In genomic region chr19:58388851-58389447, GRCm38 (mm10) we compare ENCODE assay signal across 21 mouse cellular contexts.
DNase-seq lines count a peak whose midpoint lies in the region; ATAC-seq lines count a peak whose summit lies in the region.
"Had no signal": no experiment of that assay in that cellular context is flagged by ENCODE, and none has a peak within 500 bp of the region (broad histone marks: within the 10 kb centered on the region; RNA-seq: fewer than 3 reads in every experiment).

No protein-coding gene starts in this region.

- peak; percentile 69; the same call in 1 of the 2 replicates for ATAC-seq in kidney, embryonic 14.5 days (ENCODE audit: low FRiP score, low TSS enrichment)
- ATAC-seq in midbrain, embryonic 13.5 days = no peak
- ATAC-seq in midbrain, embryonic 16.5 days = no peak
- ATAC-seq: activated CD4-positive, CD25-positive, alpha-beta regulatory T cell, adult 4 months; CD4-positive, CD25-positive, alpha-beta regulatory T cell, adult 4 months; inflammation-experienced regulatory T-cells, adult 6 months; liver, postnatal 0 days; Patski had no signal

- H3K4me2 ChIP-seq in kidney, embryonic 14.5 days (replicated peaks; ENCODE audit: low read depth, low read length) = no peak overlapping the region
- H3K4me2 ChIP-seq in midbrain, embryonic 13.5 days (replicated peaks) = no peak overlapping the region
- H3K4me2 ChIP-seq in midbrain, embryonic 16.5 days (ENCODE audit: low read length) = no peak overlapping the region
- H3K4me2 ChIP-seq: heart, embryonic 12.5 days had no signal

- H3K27me3 ChIP-seq in kidney, embryonic 14.5 days (ENCODE audit: control insufficient read depth, insufficient read depth, low read length) = no peaks in the 10 kb centered on the region
- no peaks in the 10 kb centered on the region for H3K27me3 ChIP-seq in midbrain, embryonic 13.5 days
- H3K27me3 ChIP-seq in midbrain, embryonic 16.5 days (ENCODE audit: control insufficient read depth, insufficient read depth, low read depth, low read length) = no peaks in the 10 kb centered on the region
- H3K27me3 ChIP-seq: Patski had no signal

- H3K36me3 ChIP-seq in kidney, embryonic 14.5 days (ENCODE audit: control insufficient read depth, insufficient read depth, low read length) = no peaks in the 10 kb centered on the region
- no peaks in the 10 kb centered on the region for H3K36me3 ChIP-seq in midbrain, embryonic 13.5 days
- no peaks in the 10 kb centered on the region for H3K36me3 ChIP-seq in midbrain, embryonic 16.5 days (ENCODE audit: control insufficient read depth, insufficient read depth, low read length)
- H3K36me3 ChIP-seq: heart, embryonic 12.5 days; limb, embryonic 10.5 days had no signal

- 38% methylated on average over 18 of the region's 18 CpGs for WGBS in kidney, embryonic 14.5 days
- 33% methylated on average over 18 of the region's 18 CpGs for WGBS in midbrain, embryonic 13.5 days
- WGBS in midbrain, embryonic 16.5 days = 31% methylated on average over 18 of the region's 18 CpGs

- no peak overlapping the region for H3K9ac ChIP-seq in kidney, embryonic 14.5 days (ENCODE audit: low read depth, low read length)
- H3K9ac ChIP-seq in midbrain, embryonic 13.5 days (replicated peaks) = no peak overlapping the region
- H3K9ac ChIP-seq in midbrain, embryonic 16.5 days (ENCODE audit: low read depth, low read length) = no peak overlapping the region
- H3K9ac ChIP-seq: heart, embryonic 12.5 days; liver, postnatal 0 days had no signal

- H3K9me3 ChIP-seq in kidney, embryonic 14.5 days (ENCODE audit: control insufficient read depth, low read length) = no peaks in the 10 kb centered on the region
- no peaks in the 10 kb centered on the region for H3K9me3 ChIP-seq in midbrain, embryonic 13.5 days
- H3K9me3 ChIP-seq in midbrain, embryonic 16.5 days (replicated peaks; ENCODE audit: control insufficient read depth, low read length, poor library complexity, severe bottlenecking) = no peaks in the 10 kb centered on the region
- H3K9me3 ChIP-seq: heart, embryonic 12.5 days; limb, embryonic 10.5 days had no signal

- H3K4me1 ChIP-seq in kidney, embryonic 14.5 days (ENCODE audit: control insufficient read depth, insufficient read depth, low read length) = peaks cover 13% of the 10 kb centered on the region; the same call in 1 of the 2 replicates
- peaks cover 19% of the 10 kb centered on the region for H3K4me1 ChIP-seq in midbrain, embryonic 13.5 days (replicated peaks)
- H3K4me1 ChIP-seq in midbrain, embryonic 16.5 days (ENCODE audit: control insufficient read depth, insufficient read depth, low read length) = peaks cover 7% of the 10 kb centered on the region
- H3K4me1 ChIP-seq: heart, embryonic 12.5 days had no signal

- H3K27ac ChIP-seq in kidney, embryonic 14.5 days (ENCODE audit: low read depth, low read length) = peak overlapping the region; percentile 34; the same call in 1 of the 2 replicates
- peak overlapping the region; percentile 53 for H3K27ac ChIP-seq in midbrain, embryonic 13.5 days
- H3K27ac ChIP-seq in midbrain, embryonic 16.5 days (ENCODE audit: low read length) = no peak overlapping the region
- H3K27ac ChIP-seq: limb, embryonic 10.5 days had no signal

- no peak overlapping the region for H3K4me3 ChIP-seq in kidney, embryonic 14.5 days (ENCODE audit: low read length)
- H3K4me3 ChIP-seq in midbrain, embryonic 13.5 days (replicated peaks) = no peak overlapping the region
- H3K4me3 ChIP-seq in midbrain, embryonic 16.5 days (ENCODE audit: low read depth, low read length) = no peak overlapping the region
- H3K4me3 ChIP-seq: heart, embryonic 12.5 days; limb, embryonic 10.5 days had no signal

- peak; percentile 20 for DNase-seq in embryo, embryonic 11 days
- no peak for DNase-seq in embryo, embryonic 10 days (ENCODE audit: low spot score)
- no peak for DNase-seq in kidney, adult 9 months
- peak; percentile 63 for DNase-seq in retina, postnatal 1 day
- DNase-seq in adrenal gland, postnatal 4 days (ENCODE audit: low spot score in 2 of 2) = no peak
- DNase-seq: adrenal gland, postnatal 10 days; cerebellum, adult 2 months; heart, postnatal 14 days; kidney, postnatal 14 days; liver, postnatal 0 days; lung, postnatal 10 days; right cerebral cortex, postnatal 4 days had no signal

Comparison
In these comparisons a context has a peak if more than half of its experiments do, and no peak if none do; other contexts are left out.
1. DNase-seq: peak in embryo, embryonic 11 days (single experiment) and retina, postnatal 1 day (single experiment); none in embryo, embryonic 10 days (single experiment), kidney, adult 9 months (single experiment) and adrenal gland, postnatal 4 days (0 of 2).